Mouse (Mus musculus): ENCODE measurements around the gene Supt4a.

Supt4a gene

DNA sequence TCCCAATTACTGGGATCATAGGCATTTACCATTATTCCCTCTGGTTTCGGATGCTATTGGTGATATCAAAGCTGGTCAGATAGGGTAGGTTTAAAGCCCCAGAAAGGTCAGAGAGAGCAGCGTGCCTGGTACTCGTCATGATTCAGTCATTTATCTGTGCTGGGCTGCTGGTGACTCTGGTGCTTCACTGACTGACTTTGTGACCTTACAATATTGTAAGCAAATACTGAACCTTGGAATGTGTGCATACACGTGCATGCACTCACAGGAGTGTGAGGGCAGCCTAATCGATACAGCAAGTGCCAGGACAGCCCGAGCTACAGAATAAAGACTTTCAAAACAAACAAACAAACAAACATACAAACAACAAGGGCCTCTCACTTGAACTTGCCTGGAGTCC is 1.7 kb upstream of the Supt4a start:
- no peak for DNase-seq (ENCODE audit: low read depth, low spot score)
- Histone ChIP-seq H3K27me3 (ENCODE audit: control insufficient read depth, insufficient read depth, low read length, poor library complexity, severe bottlenecking) (no peaks in the 10 kb centered on the region), H3K36me3 (ENCODE audit: control insufficient read depth, insufficient read depth, low read length, poor library complexity, severe bottlenecking) (peaks cover 3% of the 10 kb centered on the region; the same call in 1 of the 2 replicates)

DNA sequence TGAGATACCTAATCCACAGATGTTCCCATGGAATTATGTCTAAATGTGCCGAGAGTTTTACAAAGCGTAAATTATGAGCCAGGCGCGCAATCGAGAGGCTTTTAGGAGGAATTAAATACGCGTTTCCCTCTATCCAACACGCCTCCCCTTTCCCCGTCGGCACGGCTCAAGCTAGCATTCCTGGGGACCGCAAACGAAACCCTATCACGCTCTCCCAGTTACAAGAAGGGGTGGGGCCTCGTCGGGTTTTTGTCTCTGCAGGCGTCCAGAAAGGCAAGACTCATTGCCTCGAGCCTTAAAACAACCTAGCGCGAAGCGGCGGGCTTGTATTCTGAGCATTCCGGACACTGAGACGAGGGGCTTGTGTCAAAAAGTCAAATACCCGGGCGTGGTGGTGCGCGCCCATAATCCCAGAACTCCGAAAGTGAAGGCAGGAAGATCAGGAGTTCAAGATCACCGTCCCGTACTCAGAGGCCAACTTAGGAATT is 661 bp upstream of the Supt4a start:
- no peak for DNase-seq (ENCODE audit: low read depth, low spot score)
- no peaks in the 10 kb centered on the region for H3K27me3 ChIP-seq (ENCODE audit: control insufficient read depth, insufficient read depth, low read length, poor library complexity, severe bottlenecking)
- peaks cover 5% of the 10 kb centered on the region; the same call in 1 of the 2 replicates for H3K36me3 ChIP-seq (ENCODE audit: control insufficient read depth, insufficient read depth, low read length, poor library complexity, severe bottlenecking)

DNA sequence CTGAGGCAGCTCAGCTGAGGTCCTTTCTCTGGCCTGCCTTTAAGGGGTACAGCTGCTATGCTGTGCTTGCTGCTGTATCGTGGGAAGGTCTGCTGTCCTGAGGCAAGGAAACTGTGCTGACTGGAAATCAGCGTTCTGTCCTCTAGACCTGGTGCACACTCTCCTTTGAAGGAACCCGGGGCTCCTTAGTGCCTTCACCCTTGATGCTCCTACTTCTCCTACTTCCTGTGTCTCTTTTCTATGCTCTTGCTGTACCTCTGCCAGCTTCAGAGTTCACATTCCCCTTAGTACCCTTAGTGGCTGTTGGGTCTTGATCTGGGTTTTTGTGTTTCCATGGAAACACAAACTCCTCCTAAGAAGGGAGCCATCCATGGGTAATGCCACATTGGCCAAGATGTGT is 6.3 kb downstream of the Supt4a start:
- peaks cover 11% of the 10 kb centered on the region; the same call in 1 of the 2 replicates for H3K36me3 ChIP-seq (ENCODE audit: control insufficient read depth, insufficient read depth, low read length, poor library complexity, severe bottlenecking)
- H3K27me3 ChIP-seq (ENCODE audit: control insufficient read depth, insufficient read depth, low read length, poor library complexity, severe bottlenecking) = no peaks in the 10 kb centered on the region
- no peak for DNase-seq (ENCODE audit: low read depth, low spot score)

DNA sequence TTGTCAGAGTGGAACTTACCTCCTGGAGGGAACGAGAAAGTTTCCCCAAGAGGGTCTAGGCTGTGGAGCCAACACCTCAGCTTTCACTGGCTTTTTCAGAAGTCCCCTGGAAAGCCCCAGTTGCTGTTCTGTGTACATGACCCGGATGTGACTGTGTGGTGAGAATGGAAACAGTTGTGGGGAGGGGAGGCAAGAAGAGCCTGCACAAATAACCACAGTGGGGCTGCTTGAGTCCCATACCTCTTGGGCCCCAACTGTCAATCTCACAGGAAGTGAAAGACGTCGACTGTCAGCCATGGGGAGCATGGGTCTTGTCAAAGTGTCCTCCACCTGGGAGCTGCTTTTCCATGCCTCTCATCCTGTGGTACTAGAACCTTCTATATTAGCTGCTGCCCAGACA is 7.6 kb downstream of the Supt4a start:
- peak; percentile 94 for DNase-seq (ENCODE audit: low read depth, low spot score)
- Histone ChIP-seq H3K36me3 (ENCODE audit: control insufficient read depth, insufficient read depth, low read length, poor library complexity, severe bottlenecking) (peaks cover 8% of the 10 kb centered on the region; the same call in 1 of the 2 replicates), H3K27me3 (ENCODE audit: control insufficient read depth, insufficient read depth, low read length, poor library complexity, severe bottlenecking) (no peaks in the 10 kb centered on the region)

DNA sequence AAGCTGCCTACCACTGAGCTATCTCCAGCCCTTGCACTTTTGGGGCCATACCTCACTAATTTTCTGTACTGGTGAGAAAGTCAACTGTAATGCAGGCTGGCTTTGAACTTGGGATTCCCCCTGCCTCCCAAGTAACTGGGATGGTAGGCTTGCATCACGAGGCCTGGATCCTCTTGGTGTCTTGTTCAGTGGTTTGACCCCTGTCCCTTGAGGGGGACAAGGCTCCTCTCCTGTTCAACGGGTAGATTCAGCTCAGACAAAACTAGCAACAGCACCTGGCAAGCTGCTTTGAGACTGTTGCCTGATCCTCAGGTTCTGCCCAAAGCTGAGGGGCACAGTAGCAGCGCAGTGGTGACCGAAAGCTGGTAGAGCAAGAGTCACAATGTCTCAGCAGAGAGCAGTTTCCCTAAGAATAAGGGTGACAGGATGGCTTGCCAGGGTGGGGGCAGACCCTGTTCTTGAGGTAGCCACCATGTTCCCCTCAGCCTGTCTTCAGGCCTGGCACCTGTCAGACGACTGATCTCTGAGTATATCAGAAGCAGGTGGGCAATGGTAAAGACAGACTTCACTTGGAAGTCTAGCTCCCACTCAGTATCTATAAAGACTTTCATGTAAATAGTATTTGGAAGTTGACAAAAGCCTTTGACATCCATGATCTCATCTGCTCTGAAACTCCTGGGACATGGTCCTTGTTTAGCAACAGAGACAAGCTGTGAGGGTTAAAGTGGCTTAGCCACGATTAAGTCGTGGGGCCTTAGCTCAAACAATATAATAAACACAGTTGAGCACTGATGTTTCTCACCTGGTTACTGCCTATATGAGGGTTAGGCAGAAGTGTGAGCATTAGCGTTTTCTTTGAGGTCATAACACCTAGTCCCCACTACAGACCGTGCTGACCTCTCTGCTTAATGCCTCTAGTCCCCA is 8.5 kb downstream of the Supt4a start:
- no peak for DNase-seq (ENCODE audit: low read depth, low spot score)
- Histone ChIP-seq H3K36me3 (ENCODE audit: control insufficient read depth, insufficient read depth, low read length, poor library complexity, severe bottlenecking) (peaks cover 8% of the 10 kb centered on the region; the same call in 1 of the 2 replicates), H3K27me3 (ENCODE audit: control insufficient read depth, insufficient read depth, low read length, poor library complexity, severe bottlenecking) (no peaks in the 10 kb centered on the region)

DNA sequence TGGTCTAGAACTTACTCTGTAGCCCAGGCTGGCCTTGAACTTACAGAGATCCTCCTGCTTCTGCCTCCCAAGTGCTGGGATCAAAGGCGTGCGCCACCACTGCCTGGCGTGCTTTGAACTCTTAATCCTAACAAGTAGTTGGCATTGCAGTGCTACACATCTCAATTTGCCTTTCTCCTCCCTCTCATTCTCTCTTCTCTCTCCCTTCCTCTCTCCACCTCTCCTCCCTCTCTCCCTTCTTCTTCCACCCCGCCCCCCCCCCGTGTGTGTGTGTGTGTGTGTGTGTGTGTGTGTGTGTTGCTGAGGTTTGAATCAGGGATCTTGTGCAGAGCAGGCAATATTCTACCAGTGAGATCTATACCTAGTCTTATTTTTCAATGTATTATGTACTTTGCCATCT is 10.0 kb downstream of the Supt4a start:
- no peak for DNase-seq (ENCODE audit: low read depth, low spot score)
- Histone ChIP-seq H3K36me3 (ENCODE audit: control insufficient read depth, insufficient read depth, low read length, poor library complexity, severe bottlenecking) (peaks cover 6% of the 10 kb centered on the region; the same call in 1 of the 2 replicates), H3K27me3 (ENCODE audit: control insufficient read depth, insufficient read depth, low read length, poor library complexity, severe bottlenecking) (no peaks in the 10 kb centered on the region)

DNA sequence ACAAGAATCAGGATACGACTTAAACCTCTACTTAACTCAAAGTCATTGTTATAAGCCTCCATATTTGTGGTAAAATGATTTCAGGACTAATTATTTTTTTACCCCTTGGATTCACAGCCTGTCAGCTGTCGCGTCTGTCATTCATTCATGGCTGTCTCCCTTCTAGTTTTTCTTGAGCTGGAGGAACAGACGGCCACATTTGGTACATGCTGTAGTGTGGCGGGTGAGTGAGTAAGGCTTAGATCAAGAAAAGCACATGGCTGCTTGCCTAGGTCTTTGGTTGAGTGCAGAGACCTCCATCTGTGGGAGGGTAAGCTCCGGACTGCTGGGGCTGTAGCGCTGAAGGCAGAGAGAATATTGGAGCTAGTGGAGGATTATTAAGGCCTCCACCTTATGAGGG is 10.4 kb downstream of the Supt4a start:
- H3K27me3 ChIP-seq (ENCODE audit: control insufficient read depth, insufficient read depth, low read length, poor library complexity, severe bottlenecking) = no peaks in the 10 kb centered on the region
- DNase-seq (ENCODE audit: low read depth, low spot score) = no peak

DNA sequence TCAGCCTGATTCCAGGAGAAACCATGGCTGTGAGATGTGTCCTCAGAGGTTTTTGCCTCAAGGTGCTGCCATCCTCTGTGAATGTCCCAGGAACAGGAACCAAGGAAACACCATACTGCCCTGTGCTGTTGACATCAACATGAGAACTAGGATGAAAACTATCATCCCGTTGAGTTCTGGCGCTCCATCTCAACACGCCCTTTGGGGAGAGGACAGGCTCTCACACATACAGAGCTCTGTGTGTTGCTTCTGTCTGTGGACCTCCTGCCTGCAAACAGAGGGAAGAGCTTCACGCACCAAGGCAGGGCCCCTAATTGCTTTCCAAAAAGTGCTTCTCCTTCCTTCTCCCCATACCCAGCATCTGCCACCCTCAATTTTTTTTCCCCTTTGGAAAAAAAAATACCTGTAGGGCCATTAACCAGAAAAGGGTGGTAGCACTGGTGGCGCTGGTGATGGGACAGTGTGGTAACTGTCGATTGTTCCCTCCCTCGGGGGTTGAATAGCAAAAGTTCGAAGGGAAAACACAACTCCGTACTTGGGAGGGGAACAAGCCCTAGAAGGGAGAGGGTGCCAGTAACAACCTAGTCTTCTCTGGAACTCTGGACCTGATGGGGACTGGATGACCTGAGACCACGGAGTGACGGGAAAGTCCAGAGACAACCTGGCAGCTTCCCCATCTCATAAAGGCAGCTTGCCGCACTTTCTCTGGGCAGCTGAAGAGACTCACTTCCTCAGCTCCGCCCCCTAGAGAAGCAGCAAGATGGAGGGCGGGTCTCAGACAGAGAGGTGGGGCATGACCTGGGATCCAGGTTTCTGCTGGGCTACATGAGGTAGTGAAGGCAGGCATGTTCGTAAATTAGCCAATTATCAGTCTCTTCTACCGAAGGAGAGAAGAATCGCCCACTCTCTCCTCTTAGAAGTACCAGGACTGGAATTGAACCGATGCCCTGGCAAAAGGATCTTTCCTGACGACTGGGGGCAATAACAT is 11.1 kb downstream of the Supt4a start:
- H3K27me3 ChIP-seq (ENCODE audit: control insufficient read depth, insufficient read depth, low read length, poor library complexity, severe bottlenecking) = no peaks in the 10 kb centered on the region

More for the DNA sequence above, 10.4 kb downstream of the Supt4a start:
- peaks cover 6% of the 10 kb centered on the region; the same call in 1 of the 2 replicates for H3K36me3 ChIP-seq (ENCODE audit: control insufficient read depth, insufficient read depth, low read length, poor library complexity, severe bottlenecking)

DNA sequence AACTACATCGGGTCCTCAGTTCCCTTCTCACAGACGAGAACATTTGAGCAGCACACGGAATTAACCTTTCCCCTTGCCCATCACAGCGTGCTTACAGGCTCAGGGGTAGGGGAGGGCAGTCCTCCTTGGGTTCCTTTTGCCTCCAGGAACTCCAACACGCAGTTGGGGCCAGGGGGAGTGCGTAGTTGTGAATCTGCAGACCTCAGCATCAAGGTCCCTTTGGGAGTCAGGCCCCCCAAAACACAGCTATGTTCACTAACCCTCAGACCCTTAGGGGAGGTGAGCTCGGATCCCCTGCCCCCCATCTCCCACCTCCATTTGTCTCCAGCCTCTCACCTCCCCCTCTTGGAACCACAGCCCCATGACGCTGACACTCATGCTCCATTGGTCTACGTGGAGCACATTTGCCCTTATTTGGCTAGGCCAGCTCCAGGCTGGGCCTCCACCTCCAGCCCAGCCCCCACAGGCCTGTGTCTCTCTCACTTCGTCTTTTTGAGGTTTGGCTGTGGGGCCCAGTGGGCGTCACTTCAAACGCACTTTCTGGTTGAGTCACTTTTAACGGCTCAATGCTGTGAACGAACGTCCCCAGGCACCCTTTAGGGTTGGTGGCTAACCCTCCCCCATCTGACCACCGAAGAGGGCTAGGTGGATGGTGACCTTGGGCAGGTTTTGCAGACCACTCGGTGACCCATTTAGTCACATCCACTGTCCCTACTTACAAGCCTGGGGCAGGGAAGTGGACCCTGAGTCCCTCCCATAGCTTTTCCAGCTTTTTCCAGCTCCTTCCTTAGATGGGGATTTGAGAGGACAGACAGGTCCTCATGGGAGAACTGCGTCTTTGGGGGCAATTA is 12.1 kb downstream of the Supt4a start:
- no peaks in the 10 kb centered on the region for H3K36me3 ChIP-seq (ENCODE audit: control insufficient read depth, insufficient read depth, low read length, poor library complexity, severe bottlenecking)
- peak; percentile 97 for DNase-seq (ENCODE audit: low read depth, low spot score)
- no peaks in the 10 kb centered on the region for H3K27me3 ChIP-seq (ENCODE audit: control insufficient read depth, insufficient read depth, low read length, poor library complexity, severe bottlenecking)

More for the DNA sequence above, 11.1 kb downstream of the Supt4a start:
- peak; percentile 93 for DNase-seq (ENCODE audit: low read depth, low spot score)
- peaks cover 4% of the 10 kb centered on the region; the same call in 1 of the 2 replicates for H3K36me3 ChIP-seq (ENCODE audit: control insufficient read depth, insufficient read depth, low read length, poor library complexity, severe bottlenecking)

DNA sequence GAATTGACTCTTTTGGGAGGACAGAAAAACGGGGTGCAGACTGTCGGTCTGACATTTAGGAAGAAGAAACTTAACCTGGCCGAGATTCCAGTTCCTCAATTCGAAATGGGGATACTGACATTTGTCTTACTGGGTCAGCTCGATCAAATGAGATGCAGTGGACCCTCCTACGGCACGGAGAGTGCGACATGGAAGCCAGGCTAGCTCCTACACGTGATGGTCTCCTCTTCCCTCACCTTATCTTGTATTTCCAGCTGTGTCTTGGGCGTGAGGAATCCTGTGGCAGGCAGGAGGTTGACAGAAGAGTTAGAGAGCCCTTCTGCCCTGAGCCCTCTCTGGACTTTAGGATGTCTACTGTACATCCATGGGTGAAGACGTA is 12.7 kb downstream of the Supt4a start:
- DNase-seq (ENCODE audit: low read depth, low spot score) = peak; percentile 60
- no peaks in the 10 kb centered on the region for H3K27me3 ChIP-seq (ENCODE audit: control insufficient read depth, insufficient read depth, low read length, poor library complexity, severe bottlenecking)
- no peaks in the 10 kb centered on the region for H3K36me3 ChIP-seq (ENCODE audit: control insufficient read depth, insufficient read depth, low read length, poor library complexity, severe bottlenecking)

DNA sequence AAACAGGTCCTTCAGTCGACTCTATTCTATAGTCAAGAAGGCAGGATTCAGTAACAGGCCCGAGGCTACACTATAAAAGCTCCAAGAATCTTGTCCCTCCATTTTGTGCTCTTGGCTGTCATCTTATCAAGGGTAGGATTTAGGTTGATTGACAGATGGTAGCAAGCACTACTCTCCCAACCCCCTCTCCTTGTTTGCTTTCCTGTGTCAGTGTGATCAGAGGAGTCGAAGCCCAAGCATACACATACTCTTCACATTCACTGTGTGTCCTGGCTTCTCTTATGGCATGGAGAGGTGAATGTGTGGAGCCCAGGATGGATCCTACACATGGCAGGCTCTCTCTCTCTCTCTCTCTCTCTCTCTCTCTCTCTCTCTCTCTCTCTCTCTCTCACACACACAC is 13.2 kb downstream of the Supt4a start:
- DNase-seq (ENCODE audit: low read depth, low spot score) = peak; percentile 59
- Histone ChIP-seq H3K27me3 (ENCODE audit: control insufficient read depth, insufficient read depth, low read length, poor library complexity, severe bottlenecking) (no peaks in the 10 kb centered on the region), H3K36me3 (ENCODE audit: control insufficient read depth, insufficient read depth, low read length, poor library complexity, severe bottlenecking) (peaks cover under 1% of the 10 kb centered on the region; the same call in 1 of the 2 replicates)

DNA sequence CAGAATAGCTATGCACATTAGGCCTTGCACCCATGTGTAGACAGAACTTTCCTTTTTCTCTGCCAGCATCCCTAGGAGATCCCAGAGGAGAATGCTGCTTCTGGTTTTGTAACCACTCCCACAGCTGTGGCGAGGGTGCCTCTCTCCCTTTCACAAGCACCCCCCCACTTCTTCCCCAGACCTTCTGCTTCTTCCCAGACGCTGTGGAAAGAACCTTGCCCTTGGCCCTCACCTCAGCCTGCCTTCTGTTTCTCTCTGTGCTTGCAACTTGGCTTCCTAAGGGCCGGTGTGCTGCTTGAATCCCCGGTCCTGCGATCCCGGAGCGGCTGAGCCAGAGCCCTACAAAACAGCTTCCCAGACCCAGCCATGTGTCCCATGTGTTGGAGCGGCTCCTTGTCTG is 13.7 kb downstream of the Supt4a start:
- Histone ChIP-seq H3K36me3 (ENCODE audit: control insufficient read depth, insufficient read depth, low read length, poor library complexity, severe bottlenecking) (peaks cover 4% of the 10 kb centered on the region), H3K27me3 (ENCODE audit: control insufficient read depth, insufficient read depth, low read length, poor library complexity, severe bottlenecking) (no peaks in the 10 kb centered on the region)
- peak; percentile 38 for DNase-seq (ENCODE audit: low read depth, low spot score)

DNA sequence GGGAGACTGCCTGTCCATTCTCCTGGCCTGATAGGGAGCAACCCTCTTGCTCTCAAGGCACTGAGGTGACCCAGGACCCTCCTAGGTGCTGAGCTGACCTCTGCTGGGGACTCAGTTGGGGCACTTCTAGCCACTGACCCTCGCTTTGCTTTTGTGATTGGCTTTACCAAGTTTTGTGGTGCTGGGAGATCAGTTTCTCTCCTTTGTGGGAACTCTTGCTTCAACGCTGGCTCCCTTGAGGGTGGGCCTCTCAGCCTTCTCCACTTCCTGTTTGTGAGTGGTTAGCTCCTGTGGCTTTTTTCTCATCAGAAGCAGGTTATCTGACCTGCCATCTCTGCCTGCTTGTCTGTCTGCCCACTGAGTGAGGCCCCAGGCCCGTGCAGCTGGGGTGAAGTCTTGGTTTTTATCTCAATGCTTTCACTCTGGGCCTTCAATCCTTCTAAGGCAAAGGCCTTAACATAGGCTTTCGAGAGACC is 14.2 kb downstream of the Supt4a start:
- H3K36me3 ChIP-seq (ENCODE audit: control insufficient read depth, insufficient read depth, low read length, poor library complexity, severe bottlenecking) = peaks cover 9% of the 10 kb centered on the region
- DNase-seq (ENCODE audit: low read depth, low spot score) = peak; percentile 65
- no peaks in the 10 kb centered on the region for H3K27me3 ChIP-seq (ENCODE audit: control insufficient read depth, insufficient read depth, low read length, poor library complexity, severe bottlenecking)

DNA sequence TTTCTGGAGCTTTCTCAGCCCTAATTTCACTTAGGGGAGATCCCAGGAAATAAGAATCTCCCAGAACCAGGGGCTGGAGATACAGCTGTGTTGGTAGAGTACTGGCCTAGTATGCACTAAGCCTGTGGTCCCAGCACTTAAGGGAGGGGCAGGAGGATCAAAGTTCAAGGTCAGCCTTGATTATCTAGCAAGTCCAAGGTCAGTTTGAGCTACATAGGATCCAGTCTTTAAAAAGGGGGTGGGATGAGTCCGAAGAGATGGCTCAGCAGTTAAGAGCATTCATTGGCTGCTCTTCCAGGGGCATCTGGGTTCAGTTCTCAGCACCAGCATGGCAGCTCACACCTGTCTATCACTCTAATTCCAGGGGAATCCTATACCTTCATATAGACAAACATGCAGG is 15.0 kb downstream of the Supt4a start:
- Histone ChIP-seq H3K27me3 (ENCODE audit: control insufficient read depth, insufficient read depth, low read length, poor library complexity, severe bottlenecking) (no peaks in the 10 kb centered on the region), H3K36me3 (ENCODE audit: control insufficient read depth, insufficient read depth, low read length, poor library complexity, severe bottlenecking) (peaks cover 17% of the 10 kb centered on the region)
- no peak for DNase-seq (ENCODE audit: low read depth, low spot score)
